Mouse (Mus musculus) kidney, adult 2 months (tissue): Measurements from ENCODE around the gene Isyna1.

ENCODE experiments used
- CTCF ChIP-seq: fragments of 200-500 bp; conservative IDR thresholded peaks from 2 replicates; pipeline ENCODE4 v1.5.1; 2011; ENCODE audit warnings: low read depth, mild to moderate bottlenecking, control low read depth, low read length, moderate library complexity, mixed read lengths; ENCODE audit not compliant: insufficient read depth, insufficient read length
- POLR2A ChIP-seq: fragments of 200-500 bp; IDR thresholded peaks from one replicate; pipeline ENCODE4 v1.6.1; 2011; ENCODE audit warnings: low read depth, low read length, control low read depth

DNA sequence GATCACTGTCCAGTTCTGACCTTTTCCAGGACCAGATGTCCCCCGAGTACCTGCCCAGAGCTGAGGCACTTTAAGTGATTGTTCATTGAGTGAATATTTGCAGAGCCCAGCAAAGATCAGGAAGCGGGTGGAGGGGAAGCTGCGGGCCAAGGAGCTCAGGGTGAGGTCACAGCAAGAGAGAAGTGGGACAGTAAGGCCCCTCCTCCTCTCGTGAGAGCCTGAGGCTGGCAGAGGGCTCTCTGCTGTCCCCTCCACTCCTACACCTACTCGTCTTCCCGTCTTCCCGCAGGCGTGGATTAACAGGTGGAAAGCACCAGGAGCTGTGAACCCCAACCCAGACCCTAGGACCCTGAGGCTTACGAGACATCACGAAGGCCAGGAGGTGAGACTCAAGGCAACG, 22.5 kb downstream of the Isyna1 start:
- no peak for TF ChIP-seq CTCF
- TF ChIP-seq POLR2A: no peak
